Mouse (Mus musculus): ENCODE measurements around the gene Spock2. TPM values are rescaled to one million over a fixed set of nuclear protein-coding genes. Genes with fewer than 3 reads are reported as not detected.

Spock2 gene
- polyA plus RNA-seq (2012; fragmentation: generic; extraction: Trizol) = under 1 TPM in 1 of 2 experiments, not detected in 1; 0.12 TPM

GRCm38 (mm10) chr10:60106146-60106530 lies at the start of gene Spock2:
Gene Spock2, plus strand, starts transcription at chr10:60106219.

Other genes starting within 250 kb of the Spock2 start
- gene Dnajb12, start 226.7 kb upstream of the Spock2 start, polyA plus RNA-seq (2012; fragmentation: generic; extraction: Trizol) = 10 to 100 TPM; 13.6 to 45.7 TPM
- 100 to 1,000 TPM in 1 of 2 experiments, 10 to 100 TPM in 1; 28.6 to 121 TPM for gene Ddit4, start 154.4 kb upstream of the Spock2 start, polyA plus RNA-seq (2012; fragmentation: generic; extraction: Trizol)
- gene Ascc1, start 103.4 kb upstream of the Spock2 start, polyA plus RNA-seq (2012; fragmentation: generic; extraction: Trizol) = 10 to 100 TPM; 50.5 to 68.4 TPM
- 100 to 1,000 TPM in 1 of 2 experiments, 10 to 100 TPM in 1; 75.1 to 148 TPM for gene Anapc16, start 103.1 kb upstream of the Spock2 start, polyA plus RNA-seq (2012; fragmentation: generic; extraction: Trizol)
- 1 to 10 TPM in 1 of 2 experiments, under 1 TPM in 1; 0.22 to 1.8 TPM for gene Chst3, start 113.0 kb downstream of the Spock2 start, polyA plus RNA-seq (2012; fragmentation: generic; extraction: Trizol)
- 1,000 to 10,000 TPM in 1 of 2 experiments, 100 to 1,000 TPM in 1; 208 to 1,112 TPM for gene Psap, start 171.4 kb downstream of the Spock2 start, polyA plus RNA-seq (2012; fragmentation: generic; extraction: Trizol)
- under 1 TPM; 0.11 to 0.32 TPM for gene Vsir, start 240.6 kb downstream of the Spock2 start, polyA plus RNA-seq (2012; fragmentation: generic; extraction: Trizol)